ENCODE assay signal across 23 mouse cellular contexts in the genomic region with DNA sequence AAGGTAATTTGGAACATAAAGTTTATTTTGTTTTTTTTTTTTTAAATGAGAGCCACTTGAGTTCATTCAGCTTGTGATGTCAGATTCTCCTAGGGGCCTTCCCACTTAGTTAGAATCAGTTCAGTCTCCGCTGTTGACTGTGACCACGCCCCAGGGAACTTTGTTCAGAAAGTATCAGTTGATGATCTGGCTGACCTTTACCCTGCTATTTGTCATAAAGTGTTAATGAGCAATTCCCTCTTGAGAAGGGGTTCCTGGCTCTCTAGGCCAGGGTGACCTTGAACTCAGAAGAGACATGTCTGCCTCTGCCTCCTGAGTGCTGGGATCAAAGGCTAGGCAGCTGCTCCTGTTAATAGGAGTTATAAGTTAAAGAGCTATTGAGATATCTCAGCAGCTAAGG. TPM values are rescaled to one million over a fixed set of nuclear protein-coding genes. Genes with fewer than 3 reads are reported as not detected.
DNase-seq lines count a peak whose midpoint lies in the region; ATAC-seq lines count a peak whose summit lies in the region.
"Had no signal": no experiment of that assay in that cellular context is flagged by ENCODE, and none has a peak within 500 bp of the region (broad histone marks: within the 10 kb centered on the region; RNA-seq: fewer than 3 reads in every experiment).

No protein-coding gene starts in this region.

- H3K27ac ChIP-seq in intestine, embryonic 16.5 days (ENCODE audit: low read length), result no peak overlapping the region
- H3K27ac ChIP-seq: embryonic facial prominence, embryonic 12.5 days; gastrocnemius, adult 2 months; heart, embryonic 13.5 days; hindbrain, embryonic 12.5 days had no signal

- no peaks in the 10 kb centered on the region for H3K4me1 ChIP-seq in intestine, embryonic 16.5 days (ENCODE audit: control insufficient read depth, insufficient read depth, low read length)
- H3K4me1 ChIP-seq: embryonic facial prominence, embryonic 12.5 days; heart, embryonic 13.5 days; hindbrain, embryonic 12.5 days had no signal

- ATAC-seq in intestine, embryonic 16.5 days, result peak; percentile 82
- ATAC-seq: CD4-positive, CD25-positive, alpha-beta regulatory T cell, adult 4 months; forebrain, embryonic 16.5 days; hindbrain, embryonic 16.5 days; inflammation-experienced regulatory T-cells, adult 6 months; Patski had no signal

- WGBS in intestine, embryonic 16.5 days, result 73% methylated on average over 2 of the region's 2 CpGs

- H3K27me3 ChIP-seq in intestine, embryonic 16.5 days (replicated peaks; ENCODE audit: control insufficient read depth, insufficient read depth, low read length), result no peaks in the 10 kb centered on the region
- H3K27me3 ChIP-seq: embryonic facial prominence, embryonic 12.5 days; heart, embryonic 13.5 days; hindbrain, embryonic 12.5 days; Patski had no signal

- H3K36me3 ChIP-seq in intestine, embryonic 16.5 days (ENCODE audit: control insufficient read depth, insufficient read depth, low read length), result peaks cover 10% of the 10 kb centered on the region

- H3K4me2 ChIP-seq in intestine, embryonic 16.5 days (ENCODE audit: low read depth, low read length), result no peak overlapping the region
- H3K4me2 ChIP-seq: embryonic facial prominence, embryonic 12.5 days; heart, embryonic 13.5 days; hindbrain, embryonic 12.5 days had no signal

- DNase-seq in heart, adult 11 months, result peak; percentile 42
- DNase-seq in heart, postnatal 14 days, result no peak
- peak; percentile 47 for DNase-seq in ES-CJ7 (ENCODE audit: low read depth, low spot score)
- peak; percentile 75 for DNase-seq in yolk sac, embryonic 10.5 days (ENCODE audit: low spot score)
- DNase-seq in Muller cell, postnatal 12 days (ENCODE audit: inconsistent ontology term), result no peak
- DNase-seq in left cerebral cortex, adult 9 months (ENCODE audit: low spot score in 2 of 2), result no peak
- DNase-seq: adrenal gland, postnatal 10 days; B cell, adult 2 months; cerebellum, adult 11-12 months; cerebellum, adult 9-10 months; cerebellum, postnatal 25 days; gastrocnemius, adult 2 months; gastrocnemius, postnatal 25 days; heart, postnatal 4 days had no signal

- H3K9ac ChIP-seq in intestine, embryonic 16.5 days (ENCODE audit: low read depth, low read length), result no peak overlapping the region
- H3K9ac ChIP-seq: embryonic facial prominence, embryonic 12.5 days; heart, embryonic 13.5 days; hindbrain, embryonic 12.5 days had no signal

- intact Hi-C loops in heart, postnatal 14 days (cut with DNase I), result no loop called here

- no peaks in the 10 kb centered on the region for H3K9me3 ChIP-seq in intestine, embryonic 16.5 days (ENCODE audit: control insufficient read depth, low read length)
- H3K9me3 ChIP-seq: embryonic facial prominence, embryonic 12.5 days; heart, embryonic 13.5 days; hindbrain, embryonic 12.5 days had no signal

- no peak overlapping the region for H3K4me3 ChIP-seq in intestine, embryonic 16.5 days (ENCODE audit: low read length)
- H3K4me3 ChIP-seq: embryonic facial prominence, embryonic 12.5 days; gastrocnemius, adult 2 months; heart, embryonic 13.5 days; hindbrain, embryonic 12.5 days had no signal

RNA-seq across cellular contexts. Expression of a gene that starts 40.3 kb away (rescaled TPM):
- total RNA-seq in heart, postnatal 14 days (2021), result 100 to 1,000 TPM; 161 to 167 TPM
- polyA plus RNA-seq in intestine, embryonic 16.5 days (2015; fragmentation: Nextera tagmentation; extraction: Ambion mirVana), result 71.0 and 75.6 TPM in 2 replicates

Comparison
In these comparisons a context has a peak if more than half of its experiments do, and no peak if none do; other contexts are left out.
1. DNase-seq: peak in heart, adult 11 months (single experiment), ES-CJ7 (single experiment) and yolk sac, embryonic 10.5 days (single experiment); none in heart, postnatal 14 days (0 of 2), Muller cell, postnatal 12 days (single experiment) and left cerebral cortex, adult 9 months (0 of 2).